Mouse (Mus musculus) kidney, adult 2 months (tissue): ENCODE data around the gene Nln. TPM values are rescaled to one million over a fixed set of nuclear protein-coding genes. Genes with fewer than 3 reads are reported as not detected.

Experiments
- DNase-seq: peaks from one replicate; pipeline ENCODE4 v3.0.0; 2021
- H3K27ac ChIP-seq: fragments of 200-500 bp; 2 replicates; pipeline ENCODE4 v1.5.1; 2012; ENCODE audit warnings: low read depth, low read length, control low read depth, inconsistent platforms; ENCODE audit not compliant: insufficient read depth
- H3K27me3 ChIP-seq: fragments of 200-500 bp; replicated peaks from 2 replicates; pipeline ENCODE4 v1.6.1; 2012; ENCODE audit warnings: mild to moderate bottlenecking, moderate library complexity, low read length, inconsistent platforms; ENCODE audit not compliant: control insufficient read depth, insufficient read depth
- H3K36me3 ChIP-seq: fragments of 200-500 bp; 2 replicates; pipeline ENCODE4 v1.6.1; 2012; ENCODE audit warnings: mild to moderate bottlenecking, moderate library complexity, low read length, inconsistent platforms; ENCODE audit not compliant: control insufficient read depth, insufficient read depth
- H3K4me1 ChIP-seq: fragments of 200-500 bp; 2 replicates; pipeline ENCODE4 v1.6.1; 2011; ENCODE audit warnings: low read length; ENCODE audit not compliant: control insufficient read depth, insufficient read depth
- H3K4me3 ChIP-seq: fragments of 200-500 bp; 2 replicates; pipeline ENCODE4 v1.5.1; 2011; ENCODE audit warnings: mild to moderate bottlenecking, low read depth, low read length, control low read depth; ENCODE audit not compliant: insufficient read depth
- CTCF ChIP-seq: fragments of 200-500 bp; conservative IDR thresholded peaks from 2 replicates; pipeline ENCODE4 v1.5.1; 2011; ENCODE audit warnings: low read depth, mild to moderate bottlenecking, control low read depth, low read length, moderate library complexity, mixed read lengths; ENCODE audit not compliant: insufficient read depth, insufficient read length
- POLR2A ChIP-seq: fragments of 200-500 bp; IDR thresholded peaks from one replicate; pipeline ENCODE4 v1.6.1; 2011; ENCODE audit warnings: low read depth, low read length, control low read depth
- WGBS: fragments of 180-500 bp; shearing (Covaris S2); methylation state at CpG from one replicate; pipeline ENCODE4 v1.1.7; 2018; 5-methylcytosine and 5-hydroxymethylcytosine counted together
- polyA plus RNA-seq: library from polyadenylated mRNA; depleted of rRNA; stranded (reverse); fragments of >200 nt; gene quantifications from 2 replicates; pipeline ENCODE4 v1.2.3, GENCODE M21; 2012

Nln gene
- polyA plus RNA-seq, 1 experiment = 11.3 TPM

DNA sequence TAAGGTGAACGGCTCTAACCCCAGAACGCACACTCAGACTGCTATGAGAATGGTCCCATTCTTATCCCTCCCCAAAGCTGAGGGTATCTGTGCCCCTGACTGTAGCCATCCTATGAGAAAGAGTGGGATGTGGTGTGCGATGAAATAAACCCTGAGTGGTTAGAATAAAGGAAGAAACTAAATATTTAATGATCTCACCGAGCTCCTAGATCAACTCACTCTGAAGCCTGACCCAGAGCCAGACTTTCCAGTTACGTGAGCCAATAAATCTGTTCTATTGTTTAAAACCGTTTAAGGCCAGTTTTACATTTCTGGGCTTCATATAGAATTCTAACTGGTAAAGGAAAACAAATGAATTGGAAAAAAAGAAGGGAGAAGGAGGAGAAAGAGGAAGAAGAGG is 32.4 kb downstream of the Nln start:
- Histone ChIP-seq H3K27ac (no peak overlapping the region), H3K4me3 (no peak overlapping the region), H3K27me3 (no peaks in the 10 kb centered on the region), H3K36me3 (no peaks in the 10 kb centered on the region), H3K4me1 (no peaks in the 10 kb centered on the region)
- TF ChIP-seq CTCF (no peak), POLR2A (no peak)
- DNase-seq = no peak
- WGBS = 74% methylated on average over 6 of the region's 6 CpGs

DNA sequence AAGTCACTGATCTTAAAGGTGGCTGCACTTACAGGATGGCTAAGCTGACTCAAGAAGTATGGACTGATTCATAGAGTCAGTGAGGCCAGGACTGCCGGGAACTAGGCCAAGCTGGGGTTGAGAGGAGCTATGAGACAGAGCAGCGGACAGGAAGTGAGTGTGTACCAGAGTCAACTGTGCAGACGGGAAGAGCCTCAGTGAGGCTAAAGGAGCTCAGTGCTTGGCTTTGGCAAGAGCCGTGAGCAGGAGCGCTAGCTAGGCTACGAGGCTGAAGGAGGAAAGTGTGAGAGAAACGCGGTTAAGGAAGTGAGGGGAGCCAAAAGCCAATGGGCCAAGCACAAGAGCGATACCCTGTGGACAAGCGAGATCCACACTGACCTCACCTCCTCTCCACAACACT is 34.7 kb downstream of the Nln start:
- peak; percentile 74 for DNase-seq
- no peak for TF ChIP-seq CTCF
- H3K4me1 ChIP-seq = no peaks in the 10 kb centered on the region
- H3K27me3 ChIP-seq = no peaks in the 10 kb centered on the region
- peak overlapping the region; percentile 13; the same call in 1 of the 2 replicates for H3K4me3 ChIP-seq
- 56% methylated on average over 10 of the region's 10 CpGs for WGBS
- no peaks in the 10 kb centered on the region for H3K36me3 ChIP-seq
- no peak overlapping the region for H3K27ac ChIP-seq

DNA sequence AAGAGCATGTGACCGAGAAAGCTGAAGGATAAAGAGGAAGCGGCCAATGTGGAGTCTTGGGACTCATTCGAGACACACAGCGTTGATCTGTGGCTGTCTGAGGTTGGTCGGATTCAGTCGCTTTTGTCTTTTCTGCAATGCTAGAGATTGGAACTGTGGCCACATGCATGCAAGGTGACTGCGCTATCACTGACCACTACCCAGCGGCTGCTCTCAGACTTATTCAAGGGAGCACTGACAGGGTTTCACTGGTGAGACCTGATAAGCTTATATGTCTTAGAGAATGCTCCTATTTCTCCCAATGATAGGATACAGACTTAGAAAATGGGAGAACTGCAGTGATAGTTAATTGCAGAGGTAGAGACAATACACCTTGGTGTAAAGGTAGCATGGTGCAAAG is 35.2 kb downstream of the Nln start:
- no peaks in the 10 kb centered on the region for H3K4me1 ChIP-seq
- H3K4me3 ChIP-seq = no peak overlapping the region
- DNase-seq = no peak
- no peak overlapping the region for H3K27ac ChIP-seq
- no peak for TF ChIP-seq POLR2A
- TF ChIP-seq CTCF = no peak
- H3K27me3 ChIP-seq = no peaks in the 10 kb centered on the region
- 97% methylated on average over 8 of the region's 8 CpGs for WGBS
- no peaks in the 10 kb centered on the region for H3K36me3 ChIP-seq

DNA sequence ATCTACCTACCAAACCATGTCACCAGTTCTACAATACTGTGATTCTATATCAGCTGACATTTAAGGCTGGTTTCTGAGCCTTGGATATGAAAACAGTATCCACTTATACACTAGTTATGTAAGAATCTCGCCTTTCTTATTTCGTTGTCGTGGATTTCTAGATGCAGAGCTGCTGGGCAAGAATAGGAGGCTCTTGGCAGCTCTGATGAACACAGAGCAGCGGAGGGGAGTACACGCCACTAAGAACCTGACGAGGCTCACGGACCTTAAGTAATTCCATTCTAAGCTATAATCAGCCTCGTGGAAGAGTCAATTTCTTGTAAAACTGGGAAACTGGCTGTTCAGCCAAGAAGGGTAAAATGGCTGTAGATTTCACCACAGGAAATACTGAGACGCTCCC is 37.1 kb downstream of the Nln start:
- TF ChIP-seq CTCF (no peak), POLR2A (no peak)
- no peaks in the 10 kb centered on the region for H3K4me1 ChIP-seq
- no peak for DNase-seq
- H3K4me3 ChIP-seq = no peak overlapping the region
- H3K36me3 ChIP-seq = no peaks in the 10 kb centered on the region
- WGBS = 92% methylated on average over 9 of the region's 9 CpGs
- no peaks in the 10 kb centered on the region for H3K27me3 ChIP-seq
- H3K27ac ChIP-seq = no peak overlapping the region

DNA sequence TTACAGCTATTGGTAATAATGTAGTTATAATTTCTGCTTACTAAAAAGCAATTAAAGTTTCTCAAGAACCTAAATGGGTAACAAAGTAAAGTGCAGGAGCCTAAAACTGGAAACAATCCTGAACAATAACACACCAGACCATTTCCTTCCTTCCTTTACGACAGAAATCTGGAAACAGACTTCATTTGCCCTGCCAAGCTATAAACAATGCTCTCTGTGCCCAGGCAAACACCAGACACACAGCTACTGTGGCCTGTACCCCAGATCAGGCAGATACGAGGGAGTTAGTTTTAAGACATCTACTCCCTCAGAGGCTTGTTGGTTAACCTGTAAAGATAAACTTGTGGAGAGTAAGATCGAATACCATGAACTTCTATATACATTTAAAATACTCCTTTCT is 38.7 kb downstream of the Nln start:
- WGBS = 55% methylated on average over 3 of the region's 3 CpGs
- Histone ChIP-seq H3K4me3 (no peak overlapping the region), H3K36me3 (no peaks in the 10 kb centered on the region), H3K4me1 (no peaks in the 10 kb centered on the region), H3K27ac (no peak overlapping the region), H3K27me3 (no peaks in the 10 kb centered on the region)
- peak; percentile 46 for DNase-seq
- no peak for TF ChIP-seq POLR2A
- TF ChIP-seq CTCF = no peak

DNA sequence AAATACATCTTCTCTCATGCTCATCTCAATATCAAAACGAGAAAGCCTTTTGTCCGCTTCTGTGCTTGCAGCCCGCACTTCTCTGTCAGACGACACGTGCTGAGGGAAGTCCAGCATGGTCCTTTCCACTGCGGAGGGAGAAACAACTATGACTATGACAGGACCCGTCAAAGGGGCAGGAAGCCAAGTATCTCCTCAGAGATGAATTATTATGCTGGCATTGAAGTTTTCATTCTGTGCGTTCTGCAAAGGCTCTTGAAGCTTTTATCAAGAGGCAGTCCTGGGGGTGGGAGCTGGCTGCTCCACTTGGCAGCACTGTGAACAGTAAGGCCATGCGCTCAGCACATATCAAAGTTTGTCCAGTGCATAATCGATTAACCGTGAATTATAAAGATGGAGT is 40.2 kb downstream of the Nln start:
- no peak for TF ChIP-seq POLR2A
- no peak for TF ChIP-seq CTCF
- H3K27me3 ChIP-seq = no peaks in the 10 kb centered on the region
- no peak overlapping the region for H3K4me3 ChIP-seq
- peak; percentile 20 for DNase-seq
- H3K27ac ChIP-seq = no peak overlapping the region
- no peaks in the 10 kb centered on the region for H3K36me3 ChIP-seq
- whole genome bisulfite sequencing = 76% methylated on average over 11 of the region's 11 CpGs
- no peaks in the 10 kb centered on the region for H3K4me1 ChIP-seq

DNA sequence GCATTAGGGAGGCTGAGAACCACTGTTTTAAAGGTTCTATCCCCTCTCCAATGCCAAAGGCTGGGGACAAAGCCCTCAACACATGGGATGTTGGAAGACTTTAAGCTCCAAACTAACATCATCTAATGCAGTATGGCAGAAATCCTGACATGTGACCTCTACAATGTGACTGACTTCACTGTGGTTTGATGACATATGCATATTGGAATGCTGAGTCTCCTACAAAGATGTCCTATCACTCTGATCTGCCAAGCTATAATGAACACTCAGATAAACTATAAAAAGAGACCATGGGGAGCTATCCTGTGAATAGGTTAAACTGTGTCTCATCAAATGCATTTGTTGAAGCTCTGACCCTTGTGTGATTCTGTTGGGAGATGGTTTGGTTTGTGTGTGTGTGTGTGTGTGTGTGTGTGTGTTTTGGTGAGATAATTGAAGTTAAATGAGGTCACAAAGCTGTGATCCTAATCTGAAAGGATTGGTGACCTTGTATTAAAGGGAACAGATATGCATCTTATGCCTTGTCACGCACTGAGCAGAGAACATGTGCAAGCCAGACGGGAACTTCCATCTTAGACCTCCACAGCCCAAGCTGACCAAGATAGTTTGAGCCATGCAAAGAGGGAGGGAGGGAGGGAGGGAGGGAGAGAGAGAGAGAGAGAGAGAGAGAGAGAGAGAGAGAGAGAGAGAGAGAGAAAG is 43.6 kb downstream of the Nln start:
- H3K4me3 ChIP-seq = no peak overlapping the region
- no peak for TF ChIP-seq POLR2A
- TF ChIP-seq CTCF = no peak
- no peaks in the 10 kb centered on the region for H3K36me3 ChIP-seq
- no peaks in the 10 kb centered on the region for H3K27me3 ChIP-seq
- no peak overlapping the region for H3K27ac ChIP-seq
- no peak for DNase-seq
- H3K4me1 ChIP-seq = no peaks in the 10 kb centered on the region
- WGBS = 94% methylated on average over 2 of the region's 2 CpGs

DNA sequence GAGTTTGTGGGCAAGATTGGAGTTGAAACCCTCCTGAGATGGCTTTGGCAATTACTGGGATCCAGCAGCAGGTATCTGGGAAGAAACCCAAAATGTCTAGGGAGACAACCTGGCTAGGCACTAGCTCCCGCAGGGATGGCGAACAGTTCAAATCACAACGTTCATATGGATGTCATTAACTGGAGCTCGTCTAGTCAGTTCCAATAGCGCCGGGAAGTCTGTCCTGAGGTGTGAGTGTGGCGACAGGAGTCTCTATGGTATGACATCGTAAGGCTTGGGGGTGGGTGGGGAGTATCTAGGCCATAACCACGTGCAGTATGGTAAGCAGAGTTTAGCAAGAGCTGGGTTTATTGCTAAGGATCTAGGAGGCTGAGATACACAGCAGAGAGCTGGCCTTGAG is 46.4 kb downstream of the Nln start:
- Histone ChIP-seq H3K4me1 (no peaks in the 10 kb centered on the region), H3K27me3 (no peaks in the 10 kb centered on the region), H3K4me3 (no peak overlapping the region), H3K36me3 (no peaks in the 10 kb centered on the region), H3K27ac (no peak overlapping the region)
- DNase-seq = no peak
- TF ChIP-seq POLR2A (no peak), CTCF (no peak)
- 91% methylated on average over 9 of the region's 9 CpGs for WGBS
